Mouse (Mus musculus) fibroblast of lung, adult 2 months (primary cell): Measurements from ENCODE around the gene Gng10.

Experiments
- DNase-seq: peaks from one replicate; pipeline ENCODE4 v3.0.0-alpha.2; 2011; ENCODE audit warnings: low read depth

Gng10 gene

DNA sequence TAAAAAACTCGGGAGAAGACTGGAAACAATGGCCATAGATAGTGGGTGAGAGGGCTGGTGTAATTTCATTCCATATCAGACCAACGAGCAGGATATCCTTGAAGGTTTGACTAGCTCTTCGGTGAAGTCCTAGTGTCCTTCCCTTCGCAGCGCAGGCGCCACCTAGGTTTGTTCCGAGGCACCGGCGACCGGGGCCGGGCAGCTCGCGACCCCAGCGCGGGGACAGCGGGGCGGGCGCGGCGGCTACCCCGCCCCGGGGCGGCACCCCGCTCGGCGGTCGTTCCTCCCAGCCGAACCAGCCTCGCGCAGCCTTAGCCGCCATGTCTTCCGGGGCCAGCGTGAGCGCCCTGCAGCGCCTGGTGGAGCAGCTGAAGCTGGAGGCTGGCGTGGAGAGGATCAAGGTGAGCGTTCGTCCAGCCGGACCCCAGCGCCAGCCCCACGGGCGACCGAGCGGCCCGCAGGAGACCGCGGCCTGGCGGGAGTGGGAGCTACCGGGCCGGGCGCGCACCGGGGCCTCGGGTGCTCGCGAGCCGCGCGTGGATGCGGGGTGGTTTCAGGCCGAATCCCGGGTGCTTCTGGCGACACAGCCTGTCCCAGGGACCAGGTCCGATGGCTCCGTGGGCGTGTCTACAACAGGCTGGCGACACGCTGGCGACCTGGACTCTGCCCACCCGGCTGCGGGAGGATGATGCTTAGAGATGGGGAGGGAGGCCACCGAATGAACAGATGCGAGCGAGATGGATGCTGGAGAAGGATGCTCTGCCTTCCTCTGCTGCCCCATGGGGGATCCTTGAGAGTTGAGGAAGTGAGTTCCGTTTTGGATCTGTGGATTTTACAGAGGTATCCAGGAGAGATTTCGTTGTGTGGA, at the start of gene Gng10:
Gng10 (plus strand) TSS at position 171 of the 868 bp plus-strand sequence.
- no peak for DNase-seq

GRCm38 (mm10) chr4:58985157-58985648, 49.7 kb upstream of the Gng10 start:
- peak; percentile 46 for DNase-seq

DNA sequence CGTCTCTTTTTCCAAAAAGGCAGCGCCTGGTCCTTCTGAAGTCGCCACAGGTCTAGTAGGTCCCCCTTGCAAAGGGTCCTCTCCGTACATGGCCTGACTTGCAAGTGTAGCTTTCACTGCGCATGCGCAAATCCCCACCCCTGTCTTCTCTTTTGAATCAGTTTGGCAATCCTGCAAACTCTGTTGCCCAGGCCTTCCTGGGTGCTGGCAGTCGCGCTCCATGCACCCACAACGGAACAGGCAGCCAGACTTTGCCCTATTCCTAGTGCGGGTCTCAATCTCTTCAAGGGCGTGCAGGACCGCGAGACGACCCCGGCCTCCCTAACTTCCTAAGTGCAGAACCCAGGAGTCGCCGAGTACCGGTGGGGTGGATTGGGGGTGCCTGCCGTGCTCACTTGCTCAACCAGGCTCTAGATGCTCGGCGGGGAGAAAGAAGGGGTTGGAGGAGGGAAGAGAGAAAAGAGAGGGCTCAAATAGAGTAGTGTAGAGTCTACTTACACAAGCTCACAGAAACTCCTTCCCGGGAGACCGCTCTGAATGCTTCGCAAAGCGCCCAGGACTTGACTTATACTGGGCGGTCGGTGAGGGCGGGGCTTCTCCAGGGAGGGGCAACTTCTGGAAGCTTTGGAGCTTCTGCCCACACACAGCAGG, 48.2 kb upstream of the Gng10 start, which contains the start of gene Ptgr1:
Ptgr1 (minus strand) TSS at position 580 of the 651 bp plus-strand sequence.
- DNase-seq = peak; percentile 44

- DNase-seq = no peak
These were observed 45.5 kb upstream of the Gng10 start for GRCm38 (mm10) chr4:58989303-58989898.

DNA sequence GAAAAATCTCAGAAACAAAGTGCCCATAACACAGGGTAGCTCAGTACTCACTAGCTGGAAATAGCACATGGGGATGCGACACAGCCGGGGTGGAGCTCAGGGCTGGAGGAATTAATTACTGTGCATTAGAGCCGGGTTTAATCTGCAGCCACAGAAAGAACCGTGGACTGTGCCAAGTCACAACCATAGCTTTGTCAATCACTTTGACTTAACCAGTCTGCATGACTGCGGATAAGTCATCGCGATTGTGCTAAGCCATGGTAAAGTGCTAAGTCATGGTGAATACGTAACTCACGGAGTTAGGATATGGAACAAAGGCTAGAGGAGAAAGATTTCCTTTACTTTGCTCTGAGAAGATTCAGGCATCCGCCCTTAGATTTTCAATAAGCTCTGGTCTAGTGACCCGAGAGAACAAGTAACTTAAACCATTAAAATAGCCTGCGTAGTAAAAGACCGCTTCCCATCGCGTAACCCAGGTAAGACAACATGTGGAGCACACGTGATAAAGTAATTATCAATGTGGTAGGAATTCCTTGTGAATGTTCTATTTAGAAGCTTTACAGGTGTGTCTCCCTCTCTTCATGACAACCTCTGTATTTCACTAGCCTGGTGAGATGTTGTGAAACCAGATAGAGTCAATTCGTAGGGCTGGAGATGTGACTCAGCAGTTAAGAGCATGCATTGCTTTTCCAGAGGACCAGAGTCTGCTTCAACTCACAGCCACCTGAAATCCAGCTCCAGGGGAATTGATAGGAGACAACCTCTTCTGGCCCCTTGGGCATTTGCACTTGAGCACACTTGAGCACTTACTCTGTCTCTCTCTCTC, 44.1 kb upstream of the Gng10 start:
- no peak for DNase-seq

- no peak for DNase-seq
These were observed 42.7 kb upstream of the Gng10 start for GRCm38 (mm10) chr4:58992195-58992594.

- DNase-seq = no peak
These were observed 40.1 kb upstream of the Gng10 start, which contains the start of gene Dnajc25 for GRCm38 (mm10) chr4:58994762-58995161. Dnajc25 (plus strand) TSS chr4:58995062.

DNA sequence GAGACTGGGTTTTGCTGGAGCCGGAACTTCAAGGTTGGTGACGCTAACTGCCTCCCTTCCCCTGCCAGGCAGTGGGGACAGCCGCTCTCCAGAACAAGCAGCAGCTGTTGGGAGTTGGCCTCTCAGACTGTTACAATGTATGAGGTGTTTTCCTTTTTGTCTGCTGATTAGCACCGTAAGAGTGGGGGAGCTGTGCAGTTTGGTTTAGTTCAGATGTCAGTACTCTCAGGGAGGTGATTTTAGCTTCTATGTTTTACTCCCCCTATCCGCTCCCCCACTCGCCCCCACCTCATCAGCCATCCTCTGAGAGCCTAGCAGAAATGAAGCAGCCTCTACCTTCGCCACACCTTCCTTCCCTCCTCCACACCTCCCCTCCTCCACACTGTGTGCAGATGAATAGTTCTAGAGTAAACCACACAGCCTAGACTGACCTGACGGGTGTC, 39.6 kb upstream of the Gng10 start:
- no peak for DNase-seq

DNA sequence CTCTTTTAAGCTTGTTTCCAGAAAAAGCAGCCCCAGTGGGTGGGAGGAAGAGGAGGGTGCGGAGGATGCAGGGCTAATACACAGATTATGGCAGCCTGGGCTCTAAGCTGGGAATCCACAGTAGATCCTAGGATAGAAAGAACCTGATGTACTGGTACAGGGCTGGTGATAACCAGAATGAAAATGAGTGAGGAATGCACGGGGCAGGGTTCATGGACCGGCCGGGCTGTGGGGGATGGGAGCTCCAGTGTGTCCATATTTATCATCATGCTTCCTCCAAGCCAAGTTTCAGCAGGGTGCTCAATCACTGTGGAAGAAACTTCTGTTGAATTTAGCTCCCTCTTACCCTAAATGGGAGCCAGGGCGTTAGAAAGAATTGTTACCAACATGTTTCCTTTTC, 37.8 kb upstream of the Gng10 start:
- no peak for DNase-seq

DNA sequence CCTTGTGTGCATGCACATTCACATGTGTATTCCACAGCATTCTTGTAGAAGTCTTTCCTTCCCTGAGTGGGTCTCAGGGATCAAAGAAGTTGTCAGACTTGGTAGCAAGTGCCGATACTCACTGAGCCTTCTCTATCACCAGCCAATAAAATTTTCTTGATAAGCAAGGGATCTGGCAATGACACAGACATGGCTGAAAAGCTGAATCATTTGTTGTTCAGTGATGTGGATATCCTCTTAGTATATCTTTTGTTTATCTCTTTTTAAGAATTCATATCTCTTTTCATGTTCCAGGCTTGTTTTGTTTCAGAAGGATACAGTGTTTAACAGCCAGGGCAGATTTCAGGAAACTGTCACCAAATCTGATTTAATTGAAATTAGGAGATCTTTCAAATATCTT, 36.2 kb upstream of the Gng10 start:
- no peak for DNase-seq

- DNase-seq = peak; percentile 44
These were observed 35.2 kb upstream of the Gng10 start for GRCm38 (mm10) chr4:58999686-59000085.

DNA sequence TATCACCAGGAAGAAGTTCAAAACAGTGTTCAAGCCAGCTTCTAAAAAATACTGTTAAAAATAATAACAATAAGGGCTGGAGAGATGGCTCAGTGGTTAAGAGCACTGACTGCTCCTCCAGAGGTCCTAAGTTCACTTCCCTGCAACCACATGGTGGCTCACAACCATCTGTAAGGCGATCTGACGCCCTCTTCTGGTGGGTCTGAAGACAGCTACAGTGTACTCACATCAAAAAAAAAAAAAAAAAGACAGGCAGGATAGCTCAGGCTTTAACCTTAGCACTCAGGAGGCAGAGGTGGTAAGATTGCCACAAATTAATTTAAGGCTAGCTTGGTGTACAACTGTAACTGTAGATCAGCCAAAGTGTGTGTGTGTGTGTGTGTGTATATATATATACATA, 34.3 kb upstream of the Gng10 start:
- no peak for DNase-seq

DNA sequence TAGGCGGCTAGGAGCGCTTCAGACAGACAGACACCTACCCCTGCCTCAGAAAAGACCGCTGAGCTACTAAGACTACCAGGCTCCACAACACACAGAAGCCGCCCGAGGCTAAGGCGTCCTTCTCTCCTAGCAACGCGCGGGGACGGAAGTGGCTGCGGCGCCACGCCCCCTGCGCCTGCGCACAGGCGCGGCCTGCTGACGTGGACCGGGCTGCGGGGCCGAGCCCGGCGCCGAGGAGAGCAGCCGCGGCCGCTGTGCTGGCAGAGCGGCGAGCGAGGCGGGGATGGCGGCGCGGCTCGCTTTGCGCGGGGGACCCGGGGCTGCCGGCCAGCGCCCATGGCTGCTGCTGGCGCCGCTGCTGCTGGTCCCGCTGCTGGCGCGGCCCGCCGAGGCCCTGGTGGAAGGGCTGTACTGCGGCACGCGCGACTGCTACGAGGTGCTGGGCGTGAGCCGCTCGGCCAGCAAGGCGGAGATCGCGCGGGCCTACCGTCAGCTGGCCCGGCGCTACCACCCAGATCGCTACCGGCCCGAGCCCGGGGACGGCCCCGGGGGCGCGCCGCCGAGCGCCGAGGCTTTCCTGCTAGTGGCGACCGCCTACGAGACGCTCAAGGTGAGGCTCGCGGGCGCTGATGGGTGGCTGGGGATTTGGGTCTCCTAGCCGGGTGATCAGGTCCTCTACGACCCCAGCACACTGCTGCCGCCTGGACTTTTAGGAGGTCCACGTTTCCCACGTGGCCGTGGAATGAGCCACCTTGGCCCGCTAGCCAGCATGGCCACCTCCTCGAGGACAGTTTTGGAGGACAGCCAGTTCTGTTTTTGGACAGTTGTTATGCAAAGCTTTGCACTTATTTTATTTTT, 31.7 kb upstream of the Gng10 start, which contains the start of gene Gm20503:
Gm20503 (plus strand) TSS at position 263 of the 858 bp plus-strand sequence.
- peak; percentile 63 for DNase-seq

- DNase-seq = no peak
These were observed 31.1 kb upstream of the Gng10 start for GRCm38 (mm10) chr4:59003806-59004200.

DNA sequence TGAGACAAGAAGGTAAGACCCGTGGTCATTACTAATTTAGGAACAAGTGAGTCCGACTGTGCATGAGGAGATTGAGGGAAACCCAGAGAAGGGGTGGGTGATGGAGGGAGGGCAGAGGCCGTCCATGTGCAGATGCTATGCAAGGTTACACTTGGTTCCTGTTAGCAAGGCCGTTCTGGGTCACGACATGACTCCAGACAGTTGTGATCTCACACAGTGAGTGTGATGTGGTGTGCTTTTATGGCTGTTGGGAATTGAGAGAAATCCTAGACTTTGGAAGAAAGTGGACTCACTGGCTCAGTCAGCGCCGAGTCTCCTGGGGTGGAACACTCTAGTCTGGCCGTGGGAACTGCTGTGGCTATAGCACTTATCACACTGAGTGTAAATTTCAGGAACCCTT, 28.7 kb upstream of the Gng10 start:
- DNase-seq = no peak

GRCm38 (mm10) chr4:59007016-59007415, 27.9 kb upstream of the Gng10 start:
- DNase-seq = peak; percentile 54

DNA sequence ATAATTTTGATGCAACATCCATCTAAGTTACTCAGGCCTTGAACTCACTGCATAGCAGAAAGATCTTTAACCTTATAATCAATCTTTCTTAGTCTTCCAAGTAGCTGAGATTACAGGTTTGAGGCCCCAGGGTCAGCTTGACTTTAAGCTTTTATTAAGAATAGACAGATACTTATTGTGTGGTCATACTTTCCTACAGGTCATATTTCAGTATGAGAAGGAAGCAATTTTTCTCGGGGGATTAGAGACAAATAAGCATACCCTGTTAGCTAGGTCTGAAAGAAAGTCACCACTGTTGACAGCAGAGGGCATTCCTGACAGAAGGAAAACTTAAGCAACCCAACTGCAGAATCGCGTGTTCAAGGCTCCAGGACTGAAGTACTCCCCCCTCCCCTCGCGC, 26.9 kb upstream of the Gng10 start:
- DNase-seq = no peak

GRCm38 (mm10) chr4:59009186-59009585, 25.7 kb upstream of the Gng10 start:
- DNase-seq = no peak

- no peak for DNase-seq
These were observed 25.2 kb upstream of the Gng10 start for GRCm38 (mm10) chr4:59009696-59010095.

DNA sequence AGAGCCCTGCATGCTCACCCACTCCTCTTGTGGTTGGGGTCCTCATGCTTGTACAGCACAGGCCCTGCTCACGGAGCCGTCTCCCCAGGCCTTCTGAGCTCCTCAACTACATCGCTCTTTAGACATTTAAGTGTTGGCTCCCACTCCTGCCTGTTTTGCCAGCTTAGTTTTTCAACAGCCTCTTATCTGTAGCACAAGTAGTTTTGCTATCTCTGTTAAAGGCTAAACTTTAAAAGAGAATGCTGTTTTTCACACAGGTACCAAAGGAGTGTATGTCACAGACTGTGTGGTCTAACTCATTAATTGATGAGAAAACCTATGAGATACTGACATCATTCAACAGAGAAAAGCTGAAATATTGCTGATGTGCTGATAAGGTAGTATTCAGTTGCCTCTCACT, 23.4 kb upstream of the Gng10 start:
- DNase-seq = no peak

DNA sequence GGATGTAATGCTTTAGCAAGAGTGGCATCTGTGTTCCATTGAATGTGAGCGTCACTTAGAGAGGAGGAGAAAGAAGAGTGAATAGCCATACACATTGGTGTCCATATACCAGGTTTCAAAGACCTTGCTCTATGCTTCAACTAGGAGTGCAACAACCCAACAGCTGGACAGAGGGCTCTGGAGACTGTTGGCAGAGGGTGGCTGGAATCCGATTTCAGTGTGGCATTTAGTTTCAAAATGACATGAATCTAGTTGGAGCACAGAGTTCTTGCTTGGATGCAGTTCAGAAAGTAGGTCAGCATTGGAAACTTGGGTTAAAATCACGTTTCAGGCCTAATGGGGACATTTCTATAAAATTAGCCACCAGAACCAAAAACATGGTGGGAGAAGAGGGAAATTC, 19.7 kb upstream of the Gng10 start:
- DNase-seq = no peak
